Comparison of ENCODE assay signal across 14 mouse cellular contexts in genomic region chr2:146265045-146265444, GRCm38 (mm10). TPM values are rescaled to one million over a fixed set of nuclear protein-coding genes. Genes with fewer than 3 reads are reported as not detected.
DNase-seq lines count a peak whose midpoint lies in the region; ATAC-seq and TF ChIP-seq lines count a peak whose summit lies in the region.
"Had no signal": no experiment of that assay in that cellular context is flagged by ENCODE, and none has a peak within 500 bp of the region (broad histone marks: within the 10 kb centered on the region; RNA-seq: fewer than 3 reads in every experiment).

No protein-coding gene starts in this region.

- no peaks in the 10 kb centered on the region for H3K36me3 ChIP-seq in kidney, adult 2 months (ENCODE audit: control insufficient read depth, insufficient read depth, low read length)
- H3K36me3 ChIP-seq in kidney, embryonic 16.5 days (ENCODE audit: insufficient read depth, low read length), result no peaks in the 10 kb centered on the region
- H3K36me3 ChIP-seq in forebrain, embryonic 14.5 days (ENCODE audit: control insufficient read depth, insufficient read depth, low read length), result no peaks in the 10 kb centered on the region
- H3K36me3 ChIP-seq: embryonic facial prominence, embryonic 15.5 days; midbrain, embryonic 15.5 days had no signal

- H3K27me3 ChIP-seq in kidney, adult 2 months (replicated peaks; ENCODE audit: control insufficient read depth, insufficient read depth, low read length), result no peaks in the 10 kb centered on the region
- H3K27me3 ChIP-seq in kidney, embryonic 16.5 days (ENCODE audit: insufficient read depth, low read length), result no peaks in the 10 kb centered on the region
- no peaks in the 10 kb centered on the region for H3K27me3 ChIP-seq in forebrain, embryonic 14.5 days (replicated peaks; ENCODE audit: control insufficient read depth, insufficient read depth, low read length)
- H3K27me3 ChIP-seq: embryonic facial prominence, embryonic 15.5 days; heart, embryonic 13.5 days; midbrain, embryonic 15.5 days had no signal

- 40% methylated on average over 4 of the region's 4 CpGs for WGBS in kidney, adult 2 months
- WGBS in kidney, embryonic 16.5 days, result 44% methylated on average over 4 of the region's 4 CpGs
- WGBS in forebrain, embryonic 14.5 days, result 59% methylated on average over 4 of the region's 4 CpGs

- H3K4me1 ChIP-seq in kidney, adult 2 months (ENCODE audit: control insufficient read depth, insufficient read depth, low read length), result no peaks in the 10 kb centered on the region
- no peaks in the 10 kb centered on the region; the same call in 1 of the 2 replicates for H3K4me1 ChIP-seq in kidney, embryonic 16.5 days (ENCODE audit: insufficient read depth, low read length)
- H3K4me1 ChIP-seq in forebrain, embryonic 14.5 days (ENCODE audit: control insufficient read depth, insufficient read depth, low read length), result peaks cover 25% of the 10 kb centered on the region

- no peak for TF ChIP-seq POLR2A in kidney, adult 2 months (IDR thresholded peaks at IDR 0.05; ENCODE audit: low read depth, low read length)

- intact Hi-C loops in left cerebral cortex, postnatal 36 days (cut with DNase I), result no loop called here

- DNase-seq in kidney, adult 2 months, result peak; percentile 15
- DNase-seq in CD4-positive, CD25-positive, alpha-beta regulatory T cell, adult 2 months (ENCODE audit: low read depth, low spot score), result peak; percentile 12
- peak; percentile 29 for DNase-seq in MN1 (ENCODE audit: low spot score)
- DNase-seq in right cerebral cortex, postnatal 4 days, result no peak
- no peak for DNase-seq in forebrain, embryonic 14.5 days (ENCODE audit: low spot score)
- DNase-seq in left cerebral cortex, postnatal 36 days (ENCODE audit: low spot score in 2 of 2), result no peak
- DNase-seq: forebrain, postnatal 0 days had no signal

- no peak for TF ChIP-seq CTCF in kidney, adult 2 months (conservative IDR thresholded peaks at IDR 0.05; ENCODE audit: insufficient read depth, insufficient read length, low read depth, low read length)

- no peaks in the 10 kb centered on the region for H3K9me3 ChIP-seq in kidney, embryonic 16.5 days (ENCODE audit: low read length)
- no peaks in the 10 kb centered on the region for H3K9me3 ChIP-seq in forebrain, embryonic 14.5 days (replicated peaks; ENCODE audit: control insufficient read depth, low read length)
- H3K9me3 ChIP-seq: embryonic facial prominence, embryonic 15.5 days; heart, embryonic 13.5 days; midbrain, embryonic 15.5 days had no signal

- no peak overlapping the region for H3K4me2 ChIP-seq in kidney, embryonic 16.5 days (replicated peaks; ENCODE audit: low read depth, low read length)
- no peak overlapping the region for H3K4me2 ChIP-seq in forebrain, embryonic 14.5 days (ENCODE audit: low read length)
- H3K4me2 ChIP-seq: embryonic facial prominence, embryonic 15.5 days; heart, embryonic 13.5 days; midbrain, embryonic 15.5 days had no signal

- H3K9ac ChIP-seq in kidney, embryonic 16.5 days (replicated peaks; ENCODE audit: low read length), result no peak overlapping the region
- H3K9ac ChIP-seq in forebrain, embryonic 14.5 days (ENCODE audit: low read length), result no peak overlapping the region
- H3K9ac ChIP-seq: embryonic facial prominence, embryonic 15.5 days; forebrain, postnatal 0 days; heart, embryonic 13.5 days; liver, embryonic 14.5 days; midbrain, embryonic 15.5 days had no signal

- ATAC-seq in kidney, embryonic 16.5 days (ENCODE audit: low FRiP score, low TSS enrichment), result no peak
- peak; percentile 84 to 94 for ATAC-seq in hematopoietic stem cell, adult 5-6 weeks (replicated peaks in 1 of 2; ENCODE audit: insufficient read depth in 1 of 2, low FRiP score in 2 of 2, low TSS enrichment in 1 of 2, low read depth in 1 of 2, poor library complexity in 2 of 2, severe bottlenecking in 2 of 2)
- ATAC-seq in forebrain, embryonic 14.5 days, result no peak
- ATAC-seq: forebrain, postnatal 0 days; hindbrain, embryonic 16.5 days; midbrain, embryonic 15.5 days had no signal

- no peak overlapping the region for H3K4me3 ChIP-seq in kidney, adult 2 months (ENCODE audit: insufficient read depth, low read depth, low read length)
- H3K4me3 ChIP-seq in kidney, embryonic 16.5 days (ENCODE audit: low read length), result no peak overlapping the region
- no peak overlapping the region for H3K4me3 ChIP-seq in forebrain, embryonic 14.5 days (ENCODE audit: low read depth, low read length)
- H3K4me3 ChIP-seq: embryonic facial prominence, embryonic 15.5 days; heart, embryonic 13.5 days; midbrain, embryonic 15.5 days had no signal

- H3K27ac ChIP-seq in kidney, adult 2 months (ENCODE audit: insufficient read depth, low read depth, low read length), result no peak overlapping the region
- H3K27ac ChIP-seq in kidney, embryonic 16.5 days (ENCODE audit: low read length), result no peak overlapping the region
- no peak overlapping the region for H3K27ac ChIP-seq in forebrain, embryonic 14.5 days (ENCODE audit: low read depth, low read length)
- H3K27ac ChIP-seq: embryonic facial prominence, embryonic 15.5 days; heart, embryonic 13.5 days; liver, embryonic 14.5 days; midbrain, embryonic 15.5 days had no signal

RNA-seq across cellular contexts. Expression of gene Insm1, which starts 43.3 kb away (rescaled TPM):
- 0.17 TPM in 1 of 2 replicates, not detected in the other for polyA plus RNA-seq in kidney, adult 2 months (2012; rRNA removed)
- polyA plus RNA-seq in kidney, embryonic 16.5 days (2015; fragmentation: Nextera tagmentation; extraction: Ambion mirVana), result not detected in 2 replicates
- total RNA-seq in hematopoietic stem cell, adult 5-6 weeks (2017), result 0.56 TPM in 1 of 2 replicates, not detected in the other
- 12.6 and 14.7 TPM in 2 replicates for polyA plus RNA-seq in forebrain, embryonic 14.5 days (2014; fragmentation: Nextera tagmentation; extraction: Ambion mirVana)
- 1 to 10 TPM; 3.9 to 6.1 TPM for total RNA-seq in left cerebral cortex, postnatal 36 days (2021)
- polyA plus RNA-seq: heart, embryonic 13.5 days had no signal

Comparison
In these comparisons a context has a peak if more than half of its experiments do, and no peak if none do; other contexts are left out.
1. DNase-seq: peak in kidney, adult 2 months (single experiment), CD4-positive, CD25-positive, alpha-beta regulatory T cell, adult 2 months (single experiment) and MN1 (single experiment); none in right cerebral cortex, postnatal 4 days (single experiment), forebrain, embryonic 14.5 days (single experiment) and left cerebral cortex, postnatal 36 days (0 of 2).
2. ATAC-seq: peak in hematopoietic stem cell, adult 5-6 weeks (2 of 2); none in kidney, embryonic 16.5 days (single experiment) and forebrain, embryonic 14.5 days (single experiment).
3. RNA of gene Insm1, which starts 43.3 kb away (polyA plus RNA-seq): 12.6 to 14.7 TPM in forebrain, embryonic 14.5 days; 0.17 TPM in kidney, adult 2 months and not detected in kidney, embryonic 16.5 days; every median in the first group is over 10 times any median in the second.